Mouse (Mus musculus) right cerebral cortex, postnatal 4 days (tissue): Measurements from ENCODE around the gene Hspb8.
"Not testable (repeated sequence)": the region's sequence is repeated elsewhere in the genome, so short reads cannot be mapped to it uniquely, and the experiment has no call there.

Experiments
- DNase-seq: peaks from one replicate; pipeline ENCODE4 v3.0.0-alpha.2; 2022

Hspb8 gene

DNA sequence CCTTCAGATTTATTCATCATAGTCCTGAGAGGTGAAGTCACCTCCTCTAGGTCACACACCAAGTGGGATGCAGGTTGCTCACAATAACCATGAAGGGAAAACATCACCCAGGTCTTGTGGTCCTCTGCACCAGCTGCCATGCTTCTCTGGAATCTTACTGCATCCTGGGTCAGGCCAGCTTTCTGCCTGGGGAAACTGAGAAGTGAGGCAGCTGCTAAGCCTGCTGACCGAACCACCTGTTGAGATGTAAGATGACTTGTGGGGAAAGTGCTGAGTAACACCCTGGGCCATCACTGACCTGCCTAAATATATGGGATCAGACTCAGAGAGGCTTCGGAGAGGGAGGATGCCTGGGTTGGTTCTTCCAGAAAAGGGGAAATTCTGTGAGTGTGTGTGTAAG lies 4.0 kb upstream of the Hspb8 start:
- no peak for DNase-seq

DNA sequence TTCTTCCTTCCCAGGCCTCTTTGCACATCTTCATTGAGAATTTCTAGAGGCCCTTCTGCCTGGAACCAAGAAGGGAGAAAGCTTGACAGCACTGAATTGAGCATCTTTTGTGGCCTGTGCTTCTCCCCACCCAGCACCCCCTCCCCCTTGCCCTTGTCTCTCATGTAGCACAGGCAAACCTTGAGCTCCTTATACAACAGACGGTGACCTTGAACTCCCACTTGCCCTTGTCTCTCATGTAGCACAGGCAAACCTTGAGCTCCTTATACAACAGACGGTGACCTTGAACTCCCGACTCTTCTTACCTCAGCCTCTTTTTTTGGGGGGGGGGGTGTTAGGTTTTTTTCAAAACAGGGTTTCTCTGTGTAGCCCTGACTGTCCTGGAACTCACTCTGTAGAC lies 3.0 kb upstream of the Hspb8 start:
- not testable (repeated sequence) for DNase-seq

DNA sequence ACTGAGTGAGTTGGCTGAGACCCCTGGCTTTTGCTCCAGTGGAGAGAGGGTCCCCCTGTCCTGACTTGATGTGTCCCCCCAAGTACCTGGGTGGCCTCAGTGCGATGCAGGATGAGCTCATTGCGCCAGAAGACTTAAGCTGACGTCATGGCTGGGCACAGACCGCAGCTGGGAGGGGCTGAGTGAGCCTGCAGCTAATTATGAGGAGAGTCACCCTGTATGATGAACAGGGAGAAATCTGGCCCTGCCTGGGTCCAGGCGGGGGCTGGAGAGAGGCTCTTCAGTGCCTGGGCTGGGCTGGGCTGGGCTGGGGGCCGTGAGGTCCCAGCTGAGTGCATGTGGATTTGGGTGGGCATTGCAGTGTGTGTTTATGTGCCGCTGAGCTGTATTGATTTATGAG lies 2.6 kb upstream of the Hspb8 start:
- DNase-seq, result no peak

DNA sequence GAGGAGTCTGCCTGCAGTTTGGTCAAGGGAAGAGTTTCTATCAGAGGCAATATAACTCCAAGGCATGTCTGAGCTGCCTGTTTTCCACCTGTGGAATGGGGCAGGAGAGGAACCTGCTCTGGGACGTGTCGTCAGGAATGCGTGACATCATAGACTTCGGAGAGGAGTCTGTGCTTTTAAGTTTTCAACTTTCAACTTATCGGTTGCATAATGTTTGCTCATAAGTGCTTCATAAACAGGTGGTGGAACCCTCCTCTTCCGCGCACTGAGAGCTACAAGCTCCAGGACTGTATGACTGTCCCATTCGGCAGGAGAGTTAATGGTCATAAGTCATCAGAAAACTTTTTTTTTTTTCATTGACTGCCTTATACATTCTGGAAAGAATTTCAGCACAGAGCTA lies 1.1 kb upstream of the Hspb8 start:
- DNase-seq, result no peak

DNA sequence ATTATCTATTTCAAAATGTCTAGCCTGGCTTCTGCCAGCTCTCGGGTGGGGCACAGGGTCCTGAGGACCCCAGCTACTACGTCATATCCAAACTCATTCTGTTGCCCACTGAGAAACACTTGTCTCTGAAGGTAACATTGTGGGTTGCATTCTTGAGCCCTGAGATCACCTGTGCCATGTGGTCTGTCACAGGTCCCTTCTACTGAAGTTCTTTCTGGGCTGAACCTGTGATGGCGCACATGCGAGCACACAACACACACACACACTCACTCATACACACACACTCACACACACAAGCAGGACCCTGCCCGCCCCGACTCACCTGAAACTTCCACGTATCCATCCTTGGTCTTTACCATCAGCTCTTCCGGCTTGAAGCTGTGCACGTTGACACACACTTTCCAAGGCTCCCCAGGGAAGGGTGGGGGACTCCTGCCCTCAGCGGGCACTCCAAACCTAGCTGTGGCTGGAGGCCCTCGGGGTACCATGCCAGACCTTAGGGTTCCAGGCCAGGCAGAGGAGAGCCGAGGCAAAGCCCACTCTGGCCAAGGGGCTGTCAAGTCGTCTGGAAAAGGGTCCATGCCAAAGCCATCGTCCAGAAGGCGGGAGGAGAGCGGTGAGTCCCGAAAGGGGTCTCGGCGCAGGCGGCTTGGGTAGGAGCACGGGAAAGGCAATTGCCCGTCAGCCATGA lies 728 bp downstream of the Hspb8 start:
- no peak for DNase-seq

DNA sequence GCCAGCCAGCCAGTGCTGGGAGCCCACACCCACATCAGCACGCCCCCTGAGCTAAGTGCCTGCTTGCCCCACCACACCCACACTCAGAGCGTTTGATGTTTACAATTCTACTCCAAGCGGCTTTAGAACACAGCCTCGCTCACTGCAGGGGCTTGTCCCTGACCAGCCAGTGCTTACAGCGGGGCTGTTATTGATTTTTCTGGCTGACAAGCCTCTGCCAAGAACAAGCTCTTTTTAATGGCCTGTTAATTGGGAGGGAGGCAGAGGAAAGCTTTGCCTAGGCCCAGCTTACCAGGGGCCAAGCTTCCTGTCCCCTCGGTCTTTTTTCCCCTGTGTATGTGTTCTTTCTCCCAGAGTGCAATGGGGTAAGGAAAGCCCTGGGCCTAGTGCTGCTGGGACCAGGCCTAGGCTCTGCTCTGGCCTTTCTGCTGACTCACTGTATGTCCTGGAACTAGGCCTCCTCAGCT lies 1.9 kb downstream of the Hspb8 start:
- DNase-seq, result no peak

DNA sequence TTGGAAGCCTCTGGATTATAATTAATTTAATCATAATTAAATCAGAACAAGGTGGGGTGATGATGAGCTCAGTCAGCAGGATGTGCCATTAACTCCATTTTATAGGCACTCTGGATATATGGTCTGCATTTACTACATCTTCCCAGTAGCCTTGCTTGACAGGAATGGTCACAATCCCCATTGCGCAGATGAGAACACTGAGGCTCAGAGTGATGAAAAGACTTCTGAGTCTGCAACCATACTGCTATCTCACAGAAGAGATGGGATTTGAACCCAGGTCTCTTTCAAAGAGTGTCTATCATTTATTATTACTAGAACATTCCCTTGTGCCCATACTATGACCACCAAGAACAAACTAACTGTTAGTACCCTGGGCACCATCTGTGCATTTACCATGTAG lies 2.5 kb downstream of the Hspb8 start:
- DNase-seq, result no peak

DNA sequence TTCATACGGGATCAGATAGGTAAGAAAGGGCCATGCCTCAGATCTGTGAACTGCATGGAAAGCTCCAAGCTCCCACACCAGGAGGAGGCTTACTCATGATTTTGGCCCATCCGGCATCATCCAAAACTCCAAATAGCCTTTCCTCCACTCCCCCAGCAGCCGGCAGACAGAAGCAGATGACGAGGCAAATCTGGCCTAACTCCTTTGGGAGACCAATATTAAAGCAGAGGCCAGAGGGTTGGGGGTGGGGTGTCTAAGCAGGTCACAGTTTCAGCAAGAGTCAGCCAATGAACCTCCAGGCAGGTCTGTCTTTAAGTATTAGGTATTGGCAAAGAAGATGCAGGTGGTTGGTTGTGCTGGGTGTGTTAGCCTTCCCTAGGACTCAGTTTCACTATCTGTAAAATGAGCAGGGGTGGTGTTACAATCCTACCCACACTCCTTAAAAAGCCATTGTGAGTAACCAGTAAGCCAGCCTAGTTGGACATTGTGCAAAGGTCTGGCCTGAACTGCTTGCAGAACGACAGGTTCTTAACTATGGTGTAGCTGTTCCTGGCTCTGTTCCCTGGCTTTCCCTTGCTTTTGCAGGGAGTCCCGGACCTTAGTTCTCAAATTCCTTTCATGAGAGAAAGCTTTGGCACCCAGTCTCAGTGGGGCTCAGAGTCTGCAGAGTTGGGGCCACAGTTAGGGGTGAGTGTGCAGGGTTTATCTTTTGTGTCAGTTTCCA lies 3.2 kb downstream of the Hspb8 start:
- DNase-seq, result no peak

DNA sequence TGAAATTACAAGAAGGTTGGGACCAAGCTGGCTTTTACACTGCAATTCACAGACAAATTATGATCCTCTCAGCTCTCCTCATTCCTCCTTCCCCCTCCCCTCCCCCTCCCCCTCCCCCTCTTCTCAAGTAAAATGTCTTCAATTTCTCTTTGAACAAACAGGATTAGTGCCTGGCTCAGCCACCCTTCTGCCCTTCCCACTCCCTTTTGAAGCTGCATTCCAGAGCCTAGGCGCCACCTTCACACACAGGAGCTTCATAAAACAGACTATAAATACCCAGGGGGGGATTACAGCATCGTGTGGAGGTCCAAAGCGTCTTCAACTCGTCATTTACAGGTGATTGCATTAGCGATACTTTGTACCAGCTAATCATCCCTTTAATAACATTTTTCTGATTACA lies 6.5 kb downstream of the Hspb8 start:
- DNase-seq, result no peak

DNA sequence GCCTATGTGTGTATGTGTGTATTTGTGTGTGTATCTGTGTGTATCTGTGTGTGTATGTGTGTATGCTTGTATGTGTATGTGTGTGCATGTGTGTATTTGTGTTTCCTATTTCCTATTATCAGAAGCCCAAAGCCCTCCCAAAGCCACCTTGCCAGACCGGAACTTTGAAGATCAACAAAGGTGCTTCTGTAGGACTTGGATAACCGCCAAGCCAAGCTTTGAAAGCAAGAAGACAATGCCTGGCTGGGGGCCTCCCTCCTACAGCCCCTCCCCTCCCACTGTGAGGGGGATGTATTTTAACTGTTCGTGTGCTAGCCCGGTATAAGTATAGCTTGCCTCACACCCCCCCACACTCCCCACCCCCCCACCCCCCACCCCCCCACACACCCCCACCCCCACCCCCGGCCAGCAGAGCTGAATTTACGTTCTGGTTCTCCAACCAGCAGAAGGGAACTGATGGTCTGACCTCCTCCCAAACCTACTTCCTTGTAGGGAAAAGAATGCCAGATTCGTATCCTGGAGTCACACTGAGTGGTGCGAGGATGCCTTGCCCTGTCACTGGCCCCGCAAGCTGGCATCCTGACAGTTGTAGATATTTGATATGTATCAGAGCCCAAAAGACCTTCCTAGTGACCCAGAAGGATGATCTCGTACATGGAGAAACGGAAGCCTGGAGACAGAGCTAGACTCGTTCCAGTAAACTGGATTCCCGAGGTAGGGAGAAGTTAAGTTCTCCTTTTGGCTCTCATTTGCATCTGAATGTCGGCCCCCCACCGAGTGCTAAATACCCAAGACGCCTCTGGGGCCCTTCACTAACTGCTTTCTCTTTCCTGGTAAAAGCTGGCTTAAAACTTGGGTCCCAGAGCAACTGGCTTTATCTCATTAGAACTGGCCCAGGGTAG lies 12.7 kb downstream of the Hspb8 start:
- DNase-seq, result no peak

DNA sequence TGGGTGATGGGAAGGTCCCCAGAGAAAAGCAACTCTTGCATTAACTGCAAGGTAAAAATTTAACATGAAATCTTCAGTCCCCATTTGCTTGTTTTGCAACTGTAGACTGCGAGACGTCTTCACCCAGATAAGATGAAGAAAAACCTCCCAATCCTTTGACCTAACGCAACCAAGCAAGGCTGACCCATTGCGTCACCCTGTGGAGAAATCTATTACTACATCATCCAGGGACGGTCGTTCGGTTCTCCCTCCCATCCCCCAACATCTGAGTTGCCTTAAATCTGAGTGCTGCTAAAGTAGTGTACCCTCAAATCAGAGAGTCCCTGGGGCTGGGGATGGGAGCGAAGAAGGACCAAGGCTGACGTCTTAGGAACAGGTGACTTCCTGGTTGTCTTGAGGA lies 13.7 kb downstream of the Hspb8 start:
- DNase-seq, result no peak

DNA sequence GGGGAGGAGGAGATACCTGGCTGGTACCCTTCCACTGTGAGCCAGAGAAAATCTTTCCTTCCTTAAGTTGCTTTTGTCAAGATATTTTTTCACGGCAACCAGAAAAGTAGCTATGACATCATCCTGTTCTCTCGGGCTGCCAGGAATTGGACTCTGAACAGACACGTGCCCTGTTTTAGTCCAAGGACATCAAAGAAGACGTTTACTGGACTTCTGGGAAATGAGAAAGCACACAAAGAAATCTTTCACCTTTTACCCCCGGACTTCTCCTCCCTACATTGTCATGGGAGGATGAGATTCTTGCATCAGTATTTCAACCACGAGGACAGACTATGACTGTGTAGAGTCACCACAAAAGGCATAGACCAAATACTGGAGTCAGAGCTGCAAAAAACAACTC lies 14.7 kb downstream of the Hspb8 start:
- DNase-seq, result no peak

DNA sequence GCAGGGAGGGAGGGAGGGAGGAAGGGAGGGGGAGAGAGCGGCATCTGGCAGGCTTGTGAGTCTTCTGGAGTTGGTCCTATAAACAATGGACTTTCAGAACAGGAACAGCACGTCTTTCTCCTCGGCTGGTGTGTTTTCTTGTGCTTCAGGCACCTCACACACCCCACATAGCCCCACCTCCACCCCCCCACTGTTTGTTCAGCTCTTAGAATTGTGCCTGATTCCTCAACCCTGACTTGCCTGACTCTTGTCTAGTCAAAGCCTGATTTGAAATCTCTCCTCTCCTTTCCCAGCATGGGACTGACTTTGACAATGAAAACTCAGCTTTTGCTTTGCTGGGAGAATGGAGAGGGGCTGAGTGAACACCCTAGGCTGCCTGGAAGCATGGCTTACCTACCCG lies 15.3 kb downstream of the Hspb8 start:
- no peak for DNase-seq

DNA sequence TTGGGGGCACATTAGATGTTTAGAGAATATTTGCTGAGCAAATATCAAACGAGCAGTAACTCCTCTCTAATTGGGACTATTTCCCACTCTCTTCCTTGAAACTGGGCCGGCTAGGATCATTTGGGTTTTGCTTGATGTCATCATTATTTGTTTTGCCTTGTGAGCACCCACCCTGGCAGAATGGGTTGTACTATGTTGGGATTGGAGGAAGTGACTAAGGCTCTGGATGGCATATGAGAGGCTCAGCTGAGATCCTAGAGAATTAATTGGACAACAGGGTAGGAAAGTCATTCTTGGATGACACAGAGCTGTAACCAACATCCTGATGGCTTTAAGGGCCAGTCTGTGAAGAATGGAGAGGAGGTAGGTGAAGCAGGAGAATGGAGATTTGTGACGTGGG lies 16.2 kb downstream of the Hspb8 start:
- DNase-seq, result no peak

DNA sequence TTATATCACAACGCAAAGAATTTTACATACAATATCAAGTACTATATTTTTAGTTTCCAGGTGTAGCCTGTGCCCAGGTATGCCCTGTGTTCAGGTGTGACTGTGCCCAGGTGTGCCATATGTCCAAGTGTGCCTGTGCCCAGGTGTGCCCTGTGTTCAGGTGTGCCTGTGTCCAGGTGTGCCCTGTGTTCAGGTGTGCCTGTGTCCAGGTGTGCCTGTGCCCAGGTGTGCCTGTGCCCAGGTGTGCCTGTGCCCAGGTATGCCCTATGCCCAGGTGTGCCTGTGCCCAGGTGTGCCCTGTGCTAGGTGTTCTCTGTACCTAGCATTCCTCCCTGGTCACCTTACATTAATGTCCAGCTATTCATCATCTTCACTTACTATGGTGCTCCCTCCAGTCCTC lies 16.7 kb downstream of the Hspb8 start:
- no peak for DNase-seq

DNA sequence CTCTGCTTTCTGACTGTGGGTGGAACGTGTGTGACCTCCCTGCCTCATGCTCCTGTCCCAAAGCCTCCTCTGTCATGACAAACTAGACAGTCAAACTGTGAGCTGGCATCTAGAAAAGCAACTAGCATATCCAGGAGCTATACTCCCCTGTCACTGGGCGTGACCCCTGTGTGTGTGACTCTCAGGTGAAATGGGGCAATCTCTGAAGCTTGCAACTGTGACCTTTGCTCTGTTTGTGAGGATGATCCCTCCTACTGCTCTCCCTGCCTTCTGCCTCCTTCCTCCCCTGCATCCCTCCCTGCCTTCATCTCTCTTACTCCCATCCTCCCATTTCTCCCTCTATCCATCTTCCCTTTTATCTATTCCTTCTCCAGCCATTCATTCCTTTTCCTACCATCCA lies 18.6 kb downstream of the Hspb8 start:
- no peak for DNase-seq

DNA sequence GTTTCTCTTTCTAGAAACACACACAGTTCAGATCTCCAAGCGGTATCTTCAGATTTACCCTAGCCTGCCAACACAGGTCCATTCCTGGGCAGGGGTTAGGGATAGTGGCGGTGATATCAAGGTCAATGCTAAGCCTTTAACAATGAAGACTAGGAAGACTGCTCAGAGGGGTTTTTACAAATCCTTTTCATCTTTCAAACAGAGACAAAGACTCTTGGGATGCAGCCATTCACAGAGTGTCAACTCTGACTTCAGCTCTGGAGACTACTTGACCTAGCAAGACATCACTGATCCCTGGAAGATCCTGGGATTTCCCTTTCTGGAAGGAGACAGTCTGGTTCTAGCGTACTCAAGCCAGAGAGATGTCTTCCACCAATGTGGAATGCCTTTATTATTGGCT lies 21.9 kb downstream of the Hspb8 start:
- no peak for DNase-seq

DNA sequence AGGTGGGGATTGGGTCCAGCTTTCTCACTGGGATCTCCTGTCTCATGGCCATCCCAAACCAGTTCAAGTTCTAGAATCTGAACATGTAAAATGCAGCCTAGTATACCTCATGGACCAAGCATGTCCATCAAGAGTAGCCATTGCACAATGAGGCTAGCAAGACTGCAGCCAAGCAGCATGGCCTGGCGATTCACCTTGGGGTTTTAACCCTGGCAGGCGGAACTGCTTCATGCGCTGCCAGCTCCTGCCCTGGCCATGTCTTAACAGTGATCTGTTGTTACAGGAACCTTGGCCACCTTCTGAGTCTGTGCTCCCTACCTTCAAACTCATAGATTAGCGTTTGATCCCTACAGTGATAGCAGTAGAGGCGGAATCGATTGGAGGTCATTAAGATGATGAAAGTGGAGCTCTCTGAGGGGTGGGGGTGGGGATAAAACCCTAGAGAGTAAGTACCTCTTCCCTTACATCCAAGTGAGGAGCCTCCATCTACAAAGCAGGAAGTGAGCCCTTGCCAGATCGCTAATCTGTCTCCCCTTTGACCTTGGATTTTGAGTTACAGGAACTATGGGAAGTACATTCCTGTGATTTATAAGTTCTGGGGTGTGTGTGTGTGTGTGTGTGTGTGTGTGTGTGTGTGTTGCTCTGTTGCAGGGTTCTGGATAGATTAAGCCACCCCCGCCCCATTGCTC lies 22.5 kb downstream of the Hspb8 start:
- no peak for DNase-seq

DNA sequence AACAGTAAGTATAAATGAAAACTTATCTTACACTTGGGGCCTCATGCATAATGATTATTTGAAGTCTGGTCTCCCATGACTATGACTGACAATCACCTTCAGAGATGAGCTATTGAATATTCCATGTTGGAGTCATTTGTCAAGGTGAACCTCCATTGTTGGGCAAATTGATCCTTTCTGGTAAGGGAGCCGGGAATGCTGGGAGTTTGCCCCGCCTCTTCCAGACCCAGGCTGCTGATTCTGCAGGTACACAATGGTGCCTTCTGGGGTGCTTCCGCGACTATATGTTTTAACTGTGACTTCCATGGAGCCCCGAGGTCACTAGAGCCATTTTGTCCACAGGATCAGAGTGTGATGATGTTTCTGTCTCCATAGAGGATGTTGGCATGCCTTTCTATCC lies 26.6 kb downstream of the Hspb8 start:
- no peak for DNase-seq

DNA sequence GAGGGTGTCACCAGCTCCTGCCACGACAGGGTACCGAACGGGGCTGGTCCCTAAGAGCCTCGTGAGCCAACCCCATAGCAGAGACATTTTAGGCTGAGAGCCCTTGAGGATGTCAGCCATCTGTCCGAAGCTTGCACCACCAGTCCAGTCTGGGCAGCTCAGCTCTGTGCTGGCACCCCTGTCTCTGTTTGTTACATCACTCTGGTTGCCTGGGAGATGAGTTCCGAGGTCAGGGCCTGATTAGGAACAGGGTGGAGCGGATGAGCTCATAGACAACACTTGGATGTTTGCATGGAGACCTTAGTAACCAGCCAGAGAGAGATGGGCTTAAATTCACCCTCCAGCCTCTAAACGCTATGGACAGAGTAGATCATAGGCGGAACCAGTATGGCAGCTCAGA lies 30.1 kb downstream of the Hspb8 start:
- no peak for DNase-seq

DNA sequence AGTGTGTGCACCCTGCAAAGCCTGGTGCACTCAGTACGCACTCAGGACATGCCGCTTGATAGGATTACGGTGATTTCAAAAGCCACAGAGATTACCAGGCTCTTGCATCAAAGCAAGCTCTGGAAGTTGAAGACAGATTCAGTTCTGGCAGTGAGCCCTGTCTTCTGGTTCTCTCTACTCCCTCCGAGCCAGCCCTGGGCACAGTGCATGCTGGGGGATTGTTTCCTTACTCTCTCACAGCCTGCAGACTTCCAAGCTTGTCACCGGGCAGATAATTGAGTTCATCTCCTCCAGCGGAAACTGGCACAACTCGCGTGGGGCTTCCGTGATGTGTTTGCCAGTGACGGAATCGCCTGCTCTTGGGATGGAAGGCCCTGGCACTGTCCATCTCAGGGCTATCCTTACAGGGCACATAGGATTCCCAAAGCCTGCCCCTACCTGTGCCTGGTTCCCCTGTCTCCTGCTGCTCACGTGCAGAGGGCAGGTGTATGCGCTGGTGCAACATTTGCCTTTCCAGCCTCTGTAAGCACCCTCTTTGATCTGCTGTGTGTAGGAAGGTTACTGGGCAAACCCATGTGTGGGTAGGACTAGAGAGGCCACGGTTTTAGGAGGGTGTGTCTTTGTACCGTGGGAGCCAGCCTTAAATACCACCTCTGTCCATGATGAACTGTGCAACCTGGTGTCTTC lies 32.7 kb downstream of the Hspb8 start:
- peak; percentile 53 for DNase-seq

DNA sequence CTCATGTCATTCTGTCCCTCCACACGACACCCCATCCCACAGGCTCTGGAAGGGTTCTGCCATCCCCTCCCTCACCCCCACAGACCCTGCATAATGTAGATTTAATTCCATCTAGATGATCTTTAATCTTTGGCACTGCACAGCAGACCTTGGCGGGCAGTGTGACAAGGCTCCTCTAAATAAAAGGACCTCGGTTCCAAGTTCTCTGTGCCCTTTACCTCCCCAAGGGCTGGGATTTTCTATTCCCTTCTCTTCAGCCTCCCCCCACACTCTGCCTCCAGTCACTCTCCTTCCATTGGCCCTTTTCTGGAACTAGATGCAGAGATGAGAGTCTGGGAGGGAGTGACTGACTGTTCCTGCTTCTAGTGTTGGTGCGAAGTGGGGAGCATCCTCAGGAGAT lies 33.3 kb downstream of the Hspb8 start:
- DNase-seq, result no peak
